Mouse (Mus musculus) lung, adult 2 months (tissue): ENCODE data around the gene Zcchc12.

Experiments
- CTCF ChIP-seq: fragments of 200-500 bp; IDR thresholded peaks from 2 replicates; pipeline ENCODE4 v1.5.1; 2011; ENCODE audit warnings: mild to moderate bottlenecking, low read length, control low read depth; ENCODE audit not compliant: insufficient read depth
- POLR2A ChIP-seq: fragments of 200-500 bp; IDR thresholded peaks from 2 replicates; pipeline ENCODE4 v1.6.1; 2011; ENCODE audit warnings: low read depth, mild to moderate bottlenecking, control low read depth, low read length, borderline replicate concordance; ENCODE audit errors: extremely low read depth

GRCm38 (mm10) chrX:36156677-36157076 is 39.0 kb upstream of the Zcchc12 start:
- TF ChIP-seq CTCF: no peak
- no peak for TF ChIP-seq POLR2A
